Mouse (Mus musculus): Measurements from ENCODE around the gene Rab5c.

The Rab5c gene

DNA sequence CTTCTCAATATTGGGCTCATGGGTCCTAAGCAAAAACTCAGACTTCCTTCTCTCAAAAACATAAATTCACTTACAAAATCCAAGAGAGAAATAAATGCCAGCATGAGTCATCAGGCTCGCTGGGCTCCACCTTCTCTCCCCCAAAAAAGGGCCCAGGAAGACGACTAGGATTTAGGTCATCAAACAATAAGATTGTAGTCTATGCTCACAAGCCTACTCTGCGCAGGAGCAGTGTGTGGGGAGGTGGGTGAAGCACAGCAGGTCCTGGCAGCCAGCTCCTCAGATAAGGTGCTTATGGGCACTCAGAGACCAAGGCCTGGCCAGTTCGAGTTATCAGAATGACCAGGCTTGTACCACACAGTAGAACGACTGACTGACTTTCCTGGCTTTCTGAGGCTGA is 17.7 kb downstream of the Rab5c start:
- DNase-seq (ENCODE audit: low spot score) = no peak

DNA sequence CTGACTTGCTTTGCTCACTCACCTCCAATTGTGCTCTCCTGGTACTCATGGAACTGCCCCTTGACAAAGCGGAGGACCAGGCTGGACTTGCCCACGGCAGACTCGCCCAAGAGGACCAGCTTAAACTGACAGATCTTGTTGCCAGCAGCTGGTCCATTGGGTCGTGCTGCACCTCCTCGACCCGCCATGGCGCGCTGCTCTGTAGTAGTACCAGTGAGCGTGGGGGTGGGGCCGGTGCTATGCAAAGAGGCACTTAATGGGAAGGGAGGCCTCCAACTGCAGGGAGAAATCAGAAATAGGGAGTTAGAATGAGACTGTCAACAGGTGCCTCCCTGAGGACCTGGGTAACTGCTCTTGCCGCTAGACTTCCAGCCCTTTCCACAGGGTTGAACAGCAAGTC is 18.1 kb downstream of the Rab5c start:
- DNase-seq (ENCODE audit: low spot score) = no peak

DNA sequence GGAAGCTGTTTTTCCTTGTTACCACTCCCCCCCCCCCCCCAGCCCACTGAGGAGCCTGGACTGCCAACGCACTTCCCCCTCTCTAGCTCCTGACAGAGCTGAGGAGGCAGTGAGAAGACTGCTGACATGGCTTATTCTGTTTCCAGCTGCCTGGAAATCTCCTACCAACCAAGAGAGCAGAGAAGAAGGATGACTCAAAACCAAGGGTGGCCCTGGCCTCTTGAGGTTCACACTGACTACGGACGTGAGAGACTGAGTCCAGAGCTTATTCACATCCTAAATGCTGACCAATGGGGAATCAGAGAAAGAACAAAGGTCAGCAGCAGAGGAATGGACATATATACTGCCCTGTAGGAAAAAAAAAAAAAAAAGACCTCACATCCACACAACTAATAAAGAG is 18.7 kb downstream of the Rab5c start:
- no peak for DNase-seq (ENCODE audit: low spot score)

DNA sequence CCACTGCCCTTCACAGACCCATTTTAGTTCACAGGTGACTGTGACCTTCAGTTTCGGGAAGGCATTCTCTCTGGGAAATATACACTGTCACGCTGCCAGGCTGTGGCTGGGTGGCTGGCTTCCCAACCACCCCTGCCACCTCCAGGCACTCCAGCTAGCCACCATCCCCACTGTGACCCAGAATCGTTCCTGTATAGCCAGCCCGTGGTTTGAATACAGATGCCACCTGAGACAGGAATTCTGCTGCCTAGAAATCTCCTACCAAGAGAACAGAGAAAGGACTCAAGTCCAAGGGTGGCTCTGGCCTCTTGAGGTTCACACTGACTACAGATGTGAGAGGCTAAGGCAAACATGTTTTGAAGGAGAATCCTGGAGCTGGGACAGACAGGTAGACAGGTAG is 19.1 kb downstream of the Rab5c start:
- DNase-seq (ENCODE audit: low spot score) = no peak

DNA sequence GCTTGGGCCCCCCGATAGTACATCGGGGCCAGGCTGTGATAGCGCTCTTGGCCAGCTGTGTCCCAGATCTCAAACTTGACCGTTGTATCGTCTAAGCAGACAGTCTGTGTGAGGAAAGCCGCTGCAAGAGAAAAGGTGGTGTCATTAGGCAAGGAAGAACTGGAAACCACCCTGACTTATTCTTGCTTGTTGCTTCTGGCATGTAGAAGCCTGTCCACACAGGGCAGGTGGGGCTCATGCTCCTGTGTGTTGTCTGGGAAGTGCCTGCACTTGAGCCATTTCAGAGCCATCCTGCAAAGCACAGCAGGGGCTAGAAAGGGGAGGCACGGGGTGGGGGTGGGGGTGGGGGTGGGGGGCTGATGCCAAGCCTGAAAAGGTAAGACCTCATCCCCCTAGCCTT is 19.6 kb downstream of the Rab5c start:
- DNase-seq (ENCODE audit: low spot score) = no peak

DNA sequence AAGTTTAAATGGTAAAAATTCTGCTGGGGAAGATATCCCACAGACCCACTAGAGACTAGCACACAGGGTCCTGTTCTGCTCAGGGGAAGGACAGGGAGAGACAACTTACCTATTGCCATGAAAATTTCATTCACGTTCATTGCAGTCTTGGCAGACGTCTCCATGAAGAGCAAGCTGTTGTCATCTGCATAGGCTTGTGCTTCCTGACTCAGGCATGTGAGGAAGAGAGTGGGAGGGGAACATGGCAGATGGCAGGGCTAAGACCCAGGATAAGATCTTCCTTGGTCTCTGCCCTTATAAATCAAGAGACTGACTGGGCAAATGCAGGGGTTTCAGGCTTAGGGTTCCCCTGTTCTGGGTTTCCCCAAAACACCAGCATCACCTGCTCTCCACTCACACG is 21.4 kb downstream of the Rab5c start:
- DNase-seq (ENCODE audit: low spot score) = no peak

DNA sequence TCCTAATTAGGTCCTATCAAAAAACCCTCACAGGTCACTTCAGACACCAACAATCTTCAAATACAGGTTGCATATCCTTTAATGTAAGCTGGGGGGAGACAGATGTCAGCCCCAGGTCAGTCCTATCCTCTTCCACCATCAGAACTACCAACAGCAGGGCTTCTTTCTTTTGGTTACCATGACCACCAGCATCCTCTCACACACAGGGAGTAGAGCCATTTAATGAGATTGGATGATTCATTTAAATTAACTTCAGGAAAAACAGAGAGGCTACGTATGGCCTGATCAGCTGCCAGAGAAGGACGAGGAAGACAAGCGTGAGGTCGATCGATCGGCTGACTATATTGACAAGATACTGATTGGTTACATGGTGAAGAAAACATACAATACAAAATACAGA is 23.1 kb downstream of the Rab5c start:
- DNase-seq (ENCODE audit: low spot score) = peak; percentile 54

DNA sequence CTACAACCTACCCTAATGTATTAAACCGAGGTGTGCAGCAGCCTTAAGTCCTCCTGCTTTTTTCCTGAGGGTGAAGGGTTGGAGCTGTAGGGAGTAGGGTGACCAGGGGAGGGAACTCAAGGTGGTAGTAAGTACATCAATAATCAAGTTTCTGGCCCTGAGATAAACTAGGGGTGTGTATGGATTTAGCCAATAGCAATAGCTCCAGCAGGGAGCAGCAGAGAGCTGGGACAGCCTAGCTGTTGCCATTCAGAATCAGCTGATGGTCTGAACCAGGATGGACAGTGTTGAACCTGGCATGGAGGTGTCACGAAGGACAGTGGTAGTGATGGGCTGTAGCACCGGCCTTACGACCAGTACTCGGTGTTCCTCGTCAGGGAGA is 23.5 kb downstream of the Rab5c start:
- peak; percentile 87 for DNase-seq (ENCODE audit: low spot score)

DNA sequence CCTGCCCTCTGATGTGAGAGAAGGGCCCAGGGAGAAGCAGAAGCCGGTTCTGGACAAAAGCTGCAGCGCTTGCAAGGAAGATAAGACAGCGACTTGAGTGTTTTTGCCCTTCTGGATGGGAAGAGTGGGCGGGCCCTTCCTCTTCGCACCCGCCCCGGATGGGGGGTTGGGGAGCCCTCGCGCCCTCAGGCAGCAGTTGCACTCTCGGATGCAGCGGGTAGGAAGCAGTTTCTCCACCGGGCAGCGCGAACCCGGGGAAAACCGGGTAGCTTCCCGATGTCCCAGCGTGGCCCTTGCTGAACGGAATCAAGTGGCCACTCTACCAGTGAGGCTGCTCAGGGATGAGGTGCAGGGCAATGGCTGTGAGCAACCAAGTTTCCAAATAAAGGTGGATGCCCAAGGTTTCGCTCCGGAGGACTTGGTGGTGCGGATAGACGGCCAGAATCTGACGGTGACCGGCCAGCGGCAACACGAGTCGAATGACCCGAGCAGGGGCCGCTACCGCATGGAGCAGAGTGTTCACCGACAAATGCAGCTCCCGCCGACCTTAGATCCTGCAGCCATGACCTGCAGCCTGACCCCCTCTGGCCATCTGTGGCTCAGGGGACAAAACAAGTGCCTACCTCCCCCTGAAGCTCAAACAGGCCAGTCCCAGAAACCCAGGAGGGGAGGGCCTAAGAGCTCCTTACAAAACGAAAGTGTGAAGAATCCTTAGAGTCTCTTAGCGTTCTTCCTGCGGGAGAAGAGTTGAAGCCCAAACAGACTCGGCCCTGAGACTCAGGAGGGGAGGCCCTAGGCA is 24.1 kb downstream of the Rab5c start, which contains the start of gene Hspb9:
Gene Hspb9, plus strand, starts transcription at position 116 of the 799 bp plus-strand sequence.
- DNase-seq (ENCODE audit: low spot score) = peak; percentile 79

DNA sequence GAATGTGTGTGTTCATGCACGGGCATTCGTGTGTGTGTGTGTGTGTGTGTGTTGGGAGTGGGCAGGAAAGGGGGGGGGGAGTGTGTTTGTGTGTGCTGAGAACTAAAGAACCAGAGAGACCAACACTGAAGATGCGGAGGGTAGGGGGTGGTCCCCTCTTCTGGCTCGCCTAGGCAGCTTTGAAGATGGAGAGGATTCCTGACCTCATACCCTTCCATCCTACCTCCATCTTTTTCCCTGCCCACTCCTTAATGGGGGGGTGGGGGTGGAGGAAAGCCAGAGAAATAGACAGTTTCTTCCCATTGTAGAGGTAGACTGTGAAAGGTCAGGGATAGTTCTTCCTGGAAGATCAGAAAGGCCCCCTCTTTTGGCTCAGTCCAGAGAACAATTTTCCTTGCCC is 24.8 kb downstream of the Rab5c start:
- DNase-seq (ENCODE audit: low spot score) = no peak

DNA sequence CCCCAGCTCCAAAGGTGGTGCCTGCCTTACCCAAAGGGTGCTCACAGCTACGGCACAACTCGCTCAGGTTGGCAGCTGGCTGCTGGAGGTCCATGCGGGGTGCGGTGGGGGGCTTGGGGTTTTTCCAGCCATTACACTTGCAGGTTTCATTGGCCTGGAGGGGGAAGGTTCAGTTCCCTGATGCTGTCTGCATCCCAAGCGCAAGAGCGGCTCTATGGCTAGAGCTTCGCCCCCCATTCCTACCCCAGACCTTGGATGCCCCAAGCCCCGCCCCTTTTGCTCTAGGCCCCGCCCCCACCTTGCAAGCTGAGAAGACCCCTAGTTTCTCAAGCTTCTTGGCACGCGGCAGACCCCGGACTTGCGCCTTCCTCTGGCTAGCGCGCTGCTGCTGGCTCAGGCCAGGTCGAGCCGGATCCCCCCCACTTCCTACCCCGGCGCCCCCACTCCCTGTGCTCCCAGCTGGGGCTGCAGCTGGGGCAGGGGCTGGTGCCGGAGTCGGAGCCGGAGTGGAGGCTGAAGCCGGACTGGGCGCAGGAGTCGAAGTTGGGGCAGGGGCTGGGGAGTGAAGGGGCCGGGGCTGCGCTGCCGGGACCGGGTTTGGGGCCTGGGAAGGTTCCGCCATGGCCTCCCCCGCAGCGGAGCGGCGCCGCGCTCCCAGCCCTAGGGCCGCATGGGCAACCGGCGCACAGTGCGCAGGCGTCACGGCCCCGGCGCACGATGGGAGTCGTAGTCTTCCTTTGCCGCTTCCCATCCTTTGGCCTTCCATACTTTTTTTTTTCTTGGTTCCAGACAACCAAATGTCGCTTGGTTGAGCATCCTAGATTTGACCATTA is 26.0 kb downstream of the Rab5c start, which contains the start of gene Kat2a:
Gene Kat2a, minus strand, starts transcription at position 683 of the 833 bp plus-strand sequence.
- DNase-seq (ENCODE audit: low spot score) = peak; percentile 86

DNA sequence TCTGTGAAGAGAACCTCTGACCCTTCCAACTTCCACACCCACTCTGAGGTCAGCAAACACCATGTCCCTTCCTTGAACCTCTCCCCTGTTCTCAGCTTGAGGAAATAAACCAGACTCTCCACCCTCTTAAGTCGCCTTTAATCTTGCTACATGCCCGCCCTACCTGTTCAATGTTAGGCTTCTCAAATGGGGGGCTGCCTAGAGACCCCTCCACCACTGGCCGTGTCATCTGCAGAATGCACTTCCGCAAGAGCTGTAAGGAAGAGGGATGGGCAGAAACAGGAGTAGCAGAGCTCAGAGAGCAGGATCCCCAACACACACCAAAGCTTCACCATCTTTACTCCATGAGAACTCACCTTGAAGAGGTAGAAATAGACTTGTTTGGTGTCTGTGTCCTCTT is 27.0 kb downstream of the Rab5c start:
- no peak for DNase-seq (ENCODE audit: low spot score)

DNA sequence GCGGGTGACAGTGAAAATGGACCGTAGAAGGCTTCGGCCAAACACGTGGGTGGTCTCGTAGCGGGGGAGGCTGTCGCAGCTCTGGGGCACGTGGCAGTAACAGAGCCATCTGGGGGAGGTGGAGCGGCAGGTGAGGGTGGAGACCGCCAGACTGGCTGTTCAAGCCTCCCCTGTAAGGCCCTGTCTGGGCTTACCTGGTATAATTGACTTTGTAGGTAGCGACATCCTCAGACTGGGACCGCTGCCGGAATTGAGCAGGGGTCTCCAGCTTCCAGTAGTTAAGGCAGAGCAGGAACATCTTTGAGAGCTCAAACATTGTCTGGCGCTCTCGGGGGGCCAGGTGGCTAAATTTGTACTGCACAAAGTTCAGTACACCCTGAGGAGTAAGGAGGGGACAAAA is 27.5 kb downstream of the Rab5c start:
- no peak for DNase-seq (ENCODE audit: low spot score)

DNA sequence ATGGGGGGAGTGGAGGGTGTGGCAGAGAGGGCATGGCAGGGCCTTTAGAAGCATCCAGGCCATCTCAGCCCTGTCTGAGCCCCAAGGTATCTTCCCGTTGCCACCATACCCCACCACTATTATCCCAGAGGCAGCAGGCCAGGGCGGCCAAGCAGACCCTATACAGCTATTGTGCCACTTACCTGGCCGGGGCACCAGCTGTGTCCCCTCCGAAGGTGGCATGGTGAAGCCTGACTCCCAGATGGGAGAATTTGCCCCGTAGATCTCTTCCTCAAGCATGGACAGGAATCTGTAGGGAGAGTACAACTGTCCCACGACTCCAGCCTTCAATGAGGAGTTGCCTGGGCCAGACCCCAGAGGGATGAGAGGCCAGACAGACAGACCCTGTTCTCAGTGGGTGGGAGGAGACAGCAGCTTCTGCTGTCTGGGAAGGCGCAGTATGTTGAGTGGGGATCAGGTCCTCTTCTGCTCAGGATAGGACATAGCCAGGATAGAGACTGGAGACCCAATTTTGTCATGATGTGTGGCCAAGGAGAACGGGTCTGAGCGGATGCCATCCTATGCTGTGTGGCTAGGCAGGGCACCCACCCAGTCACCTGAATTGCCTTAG is 28.7 kb downstream of the Rab5c start:
- DNase-seq (ENCODE audit: low spot score) = no peak

DNA sequence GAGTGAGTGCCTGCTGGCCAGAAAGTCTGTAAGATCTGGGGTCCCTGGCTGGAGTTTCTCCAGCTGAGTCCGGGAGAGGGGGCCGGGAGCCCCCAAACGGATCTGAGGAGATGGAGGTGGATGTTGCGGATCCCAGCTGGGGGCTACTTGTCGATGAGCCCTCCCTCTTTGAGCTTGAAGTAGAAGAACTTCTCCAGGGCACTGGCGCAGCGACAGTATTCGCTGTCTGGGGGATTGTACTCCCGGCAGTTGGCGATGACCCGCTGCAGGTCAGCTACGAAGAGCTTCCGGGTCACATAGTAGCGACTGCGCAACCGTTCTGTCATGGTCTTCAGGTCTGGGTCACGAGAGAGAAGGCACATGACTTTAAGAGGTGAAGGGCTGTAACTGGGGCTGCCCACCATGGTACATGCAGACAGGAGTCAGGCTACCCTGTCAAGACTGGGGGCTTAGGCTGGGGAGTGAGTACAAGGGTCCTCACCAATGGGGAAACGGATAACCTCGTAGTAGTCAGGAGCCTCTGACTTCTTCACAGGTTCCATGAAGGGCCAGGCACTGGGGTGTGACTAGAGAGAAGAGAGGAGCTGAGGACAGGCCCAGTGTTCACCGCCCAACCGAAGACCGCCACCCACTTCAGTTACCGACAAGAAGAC is 32.8 kb downstream of the Rab5c start:
- DNase-seq (ENCODE audit: low spot score) = no peak

DNA sequence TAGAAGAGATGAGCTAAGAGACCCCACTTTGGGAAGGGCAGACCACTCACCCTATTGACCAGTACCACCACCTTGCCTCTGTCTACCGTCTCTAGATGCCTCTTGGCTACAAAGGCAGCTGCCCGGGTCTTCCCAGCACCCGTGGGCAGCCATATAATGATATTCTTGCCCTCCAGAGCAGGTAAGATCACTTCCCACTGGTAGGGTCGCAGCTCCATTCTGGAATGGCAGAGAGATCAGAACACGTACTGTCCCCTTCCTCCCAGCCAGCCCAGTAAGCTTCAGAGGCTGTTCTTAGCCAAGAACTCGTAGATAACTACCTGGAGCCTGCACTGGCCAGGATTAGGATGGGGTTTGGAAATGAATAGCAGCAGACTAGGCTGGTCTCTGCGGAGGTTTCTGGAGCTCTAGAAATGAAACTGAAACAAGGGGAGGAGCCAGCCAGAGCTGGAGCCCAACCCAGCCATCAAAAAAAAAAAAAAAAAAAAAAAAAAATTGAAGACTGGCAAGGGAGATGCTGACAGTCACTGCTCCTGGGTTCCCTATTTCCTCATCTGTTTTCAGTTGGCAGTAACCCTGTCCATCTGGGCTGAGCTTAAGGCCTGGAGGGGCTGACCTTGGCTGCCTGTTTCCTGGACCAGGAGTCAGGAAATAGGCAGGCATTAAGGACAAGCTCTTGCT is 34.0 kb downstream of the Rab5c start, which contains the start of gene Dhx58:
Gene Dhx58, minus strand, starts transcription at position 421 of the 681 bp plus-strand sequence.
- peak; percentile 84 for DNase-seq (ENCODE audit: low spot score)

DNA sequence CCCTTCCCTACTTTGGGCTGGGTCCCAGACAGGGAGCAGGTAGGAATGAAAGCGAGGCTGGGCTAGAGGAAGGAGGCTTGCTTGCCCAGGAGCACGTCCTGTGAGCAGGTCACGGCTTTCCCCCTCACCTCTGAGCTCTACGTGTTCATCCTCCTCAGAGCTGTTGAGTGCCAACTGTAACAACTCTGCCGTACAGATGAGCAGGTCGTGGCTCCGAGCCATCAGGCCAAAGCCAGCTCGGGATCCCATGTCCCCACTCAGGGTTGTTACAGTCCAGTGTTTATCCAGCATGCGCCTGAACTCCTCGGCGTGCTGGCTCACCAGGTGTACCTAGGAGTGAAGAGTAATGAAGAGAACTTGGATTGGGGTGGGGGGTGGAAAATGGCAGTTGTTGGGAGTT is 34.6 kb downstream of the Rab5c start:
- no peak for DNase-seq (ENCODE audit: low spot score)

DNA sequence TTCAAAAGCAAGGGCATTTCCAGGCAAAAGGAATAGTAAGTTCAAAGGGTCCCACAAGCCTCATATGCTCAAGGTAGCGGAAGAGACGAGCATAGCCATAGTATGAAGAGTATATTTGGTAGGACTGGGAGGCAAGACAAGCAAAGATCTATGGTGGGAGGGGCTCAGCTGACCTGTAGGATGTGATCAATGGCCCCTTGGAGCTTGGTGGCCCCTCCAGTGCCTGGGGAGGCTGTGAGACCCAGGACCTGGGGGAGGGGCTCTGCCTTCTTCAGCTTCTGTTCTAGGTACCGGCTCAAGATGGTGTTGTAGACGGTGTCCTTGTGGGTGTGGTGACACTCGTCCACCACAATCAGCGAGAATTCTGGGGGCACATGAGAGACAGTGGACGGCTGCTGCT is 35.1 kb downstream of the Rab5c start:
- no peak for DNase-seq (ENCODE audit: low spot score)

DNA sequence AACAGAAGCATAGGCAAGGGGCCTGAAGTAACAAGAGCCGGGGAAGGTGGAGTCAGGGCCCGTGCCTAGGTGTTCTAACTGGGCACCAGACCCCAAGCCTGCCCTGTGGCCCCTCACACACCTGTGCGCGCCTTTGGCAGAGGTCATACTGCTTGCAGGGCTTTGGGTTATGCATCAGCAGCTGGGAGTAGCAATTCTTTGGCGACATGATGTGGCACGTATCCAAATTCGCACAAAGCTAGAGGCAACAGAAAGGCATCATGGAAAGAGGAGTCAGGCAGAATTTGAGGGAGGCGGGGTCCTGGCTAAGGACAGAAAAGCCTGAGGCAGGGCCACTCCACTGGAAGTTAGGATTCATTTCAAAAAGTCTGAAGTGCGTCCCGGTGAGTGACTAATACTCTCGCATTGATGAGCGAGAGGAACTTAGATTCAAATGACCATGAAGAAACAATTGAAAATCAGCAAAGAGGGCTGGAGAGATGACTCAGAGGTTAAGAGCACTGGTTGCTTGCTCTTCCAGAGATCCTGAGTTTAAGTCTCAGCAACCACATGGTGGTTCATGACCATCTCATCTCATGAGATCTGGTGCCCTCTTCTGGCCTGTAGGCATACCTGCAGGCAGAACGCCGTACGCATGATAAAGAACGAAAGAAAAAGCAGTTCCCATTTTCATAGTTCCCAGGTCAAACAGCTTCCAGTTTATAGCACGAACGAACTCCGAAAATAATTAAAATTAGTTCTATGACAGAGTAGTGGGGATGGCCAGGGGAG is 35.7 kb downstream of the Rab5c start:
- peak; percentile 85 for DNase-seq (ENCODE audit: low spot score)

DNA sequence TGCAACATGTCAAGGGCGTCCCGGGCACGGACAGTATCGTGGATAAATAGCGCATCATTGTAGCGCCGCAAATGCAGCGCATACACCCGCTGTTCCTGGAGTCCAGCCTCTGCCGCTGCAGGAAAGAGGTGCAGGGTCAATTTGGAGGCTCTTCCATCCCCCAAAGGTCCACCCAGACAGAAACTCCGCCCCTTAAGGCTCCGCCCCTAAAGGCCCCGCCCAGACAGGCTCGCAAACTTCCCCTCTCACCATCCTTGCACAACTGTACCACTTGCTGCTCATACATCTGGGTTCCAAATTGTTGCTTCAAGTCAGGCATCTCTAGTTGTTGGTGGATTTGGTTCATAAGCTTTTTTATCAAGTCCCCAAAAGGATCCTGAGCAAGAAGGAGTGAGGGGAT is 36.7 kb downstream of the Rab5c start:
- DNase-seq (ENCODE audit: low spot score) = no peak

DNA sequence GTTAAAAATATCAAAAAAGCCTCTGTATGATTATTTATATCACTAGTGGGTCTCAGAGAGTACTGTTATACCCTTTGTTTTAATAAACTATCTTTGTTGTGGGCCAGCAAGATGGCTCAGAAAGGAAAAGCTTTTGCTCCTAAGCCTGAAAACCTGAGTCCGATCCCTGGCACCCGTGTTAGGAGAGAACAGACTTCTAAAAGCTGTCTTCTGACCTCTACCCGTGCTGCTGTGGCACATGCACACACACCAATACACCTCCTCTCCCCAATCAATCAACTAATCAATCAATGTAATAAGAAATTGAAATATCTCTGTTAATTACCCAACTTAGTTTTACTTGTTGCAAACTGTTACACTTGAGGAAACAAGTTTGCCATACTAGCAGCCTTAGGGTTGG is 37.3 kb downstream of the Rab5c start:
- no peak for DNase-seq (ENCODE audit: low spot score)

Data from MN1 (cell line).